Mouse (Mus musculus) left cerebral cortex, adult 9 months (tissue): ENCODE measurements around the gene Faiml.
A peak's percentile ranks its signal among the peaks of the same experiment; 100 is the strongest.

Source experiments
- DNase-seq, 2 experiments: peaks; one replicate each; pipeline ENCODE4 v3.0.0; 2022; ENCODE audit warnings: low spot score in 2 of 2

Faiml gene

GRCm38 (mm10) chr9:99237139-99237538 lies at the start of gene Faiml:
TSS of gene Faiml (minus strand) at chr9:99237239.
- DNase-seq = no peak

- DNase-seq = no peak
These were observed 21.9 kb upstream of the Faiml start for GRCm38 (mm10) chr9:99258891-99259290.

- no peak for DNase-seq
These were observed 19.8 kb upstream of the Faiml start for GRCm38 (mm10) chr9:99256821-99257220.

GRCm38 (mm10) chr9:99256206-99256605 lies 19.2 kb upstream of the Faiml start:
- no peak for DNase-seq

DNA sequence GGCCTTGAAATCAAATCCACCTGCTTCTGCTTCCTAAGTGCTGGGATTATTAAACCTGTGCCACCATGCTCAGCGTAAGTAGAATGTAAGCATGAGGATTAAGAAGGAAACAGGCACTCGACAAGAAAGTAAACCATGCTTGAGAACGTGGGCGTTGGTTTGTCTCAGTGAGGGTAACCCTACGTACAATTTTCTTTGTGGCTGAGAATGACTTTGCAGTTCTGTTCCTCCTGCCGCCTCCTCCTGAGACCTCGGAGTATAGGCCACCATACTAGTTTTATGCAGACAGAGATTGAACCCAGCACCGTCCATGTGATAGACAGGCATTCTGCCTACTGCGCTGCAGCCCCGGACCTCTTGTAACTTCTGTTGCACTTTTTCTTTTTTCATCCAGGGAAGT lies 16.8 kb upstream of the Faiml start:
- no peak for DNase-seq

DNA sequence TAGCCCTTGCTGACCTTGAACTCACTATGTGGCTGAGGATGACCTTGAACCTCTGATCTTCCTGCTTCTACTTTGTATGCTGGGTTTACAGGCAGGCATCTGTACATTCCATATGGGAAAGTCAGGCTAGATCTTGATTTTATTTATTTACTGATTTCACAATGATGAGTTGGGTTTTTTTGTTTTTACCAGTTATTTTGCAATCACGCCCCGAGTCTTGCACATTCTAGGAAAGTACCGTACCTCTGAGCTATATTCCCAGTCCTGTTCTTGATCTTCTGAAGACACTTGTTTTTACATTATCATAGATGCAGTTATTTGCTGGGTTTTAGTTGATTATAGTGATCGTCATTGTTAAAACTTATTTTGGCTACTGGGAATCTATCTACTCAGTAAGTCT lies 11.9 kb upstream of the Faiml start:
- DNase-seq = no peak

GRCm38 (mm10) chr9:99248304-99248703 lies 11.3 kb upstream of the Faiml start:
- no peak for DNase-seq

- peak in 1 of 2 experiments; percentile 14 for DNase-seq
These were observed 6.9 kb upstream of the Faiml start for GRCm38 (mm10) chr9:99243895-99244293.

GRCm38 (mm10) chr9:99243190-99243894 lies 6.3 kb upstream of the Faiml start, which contains the start of gene Cep70:
TSS of gene Cep70 (plus strand) at chr9:99243367.
- peak; percentile 84 to 95 for DNase-seq

- peak in 1 of 2 experiments; percentile 5 for DNase-seq
These were observed 5.6 kb upstream of the Faiml start for GRCm38 (mm10) chr9:99242533-99243189.

GRCm38 (mm10) chr9:99242035-99242434 lies 5.0 kb upstream of the Faiml start:
- peak in 1 of 2 experiments; percentile 59 for DNase-seq

DNA sequence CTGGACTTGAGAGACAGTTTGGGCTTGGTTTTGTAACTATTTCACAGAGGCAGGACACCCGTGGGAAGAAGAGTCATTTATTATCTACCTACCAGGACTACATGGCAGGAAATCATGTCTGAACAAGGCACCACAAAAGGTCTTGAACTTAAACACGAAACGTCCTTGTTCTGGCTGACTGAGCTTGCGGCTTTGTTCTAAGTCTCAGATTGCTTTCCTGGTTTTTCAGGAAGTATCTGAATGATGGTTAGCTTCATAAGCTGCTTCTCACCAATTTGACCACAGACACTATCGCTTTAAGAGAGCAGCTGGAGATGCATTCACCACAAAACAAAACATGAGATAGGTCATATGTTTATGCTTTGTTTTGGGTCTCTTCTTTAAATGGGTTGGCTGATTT lies 3.5 kb upstream of the Faiml start:
- no peak for DNase-seq

GRCm38 (mm10) chr9:99239256-99239655 lies 2.2 kb upstream of the Faiml start:
- no peak for DNase-seq

- DNase-seq = no peak
These were observed 1.2 kb upstream of the Faiml start for GRCm38 (mm10) chr9:99238276-99238675.

DNA sequence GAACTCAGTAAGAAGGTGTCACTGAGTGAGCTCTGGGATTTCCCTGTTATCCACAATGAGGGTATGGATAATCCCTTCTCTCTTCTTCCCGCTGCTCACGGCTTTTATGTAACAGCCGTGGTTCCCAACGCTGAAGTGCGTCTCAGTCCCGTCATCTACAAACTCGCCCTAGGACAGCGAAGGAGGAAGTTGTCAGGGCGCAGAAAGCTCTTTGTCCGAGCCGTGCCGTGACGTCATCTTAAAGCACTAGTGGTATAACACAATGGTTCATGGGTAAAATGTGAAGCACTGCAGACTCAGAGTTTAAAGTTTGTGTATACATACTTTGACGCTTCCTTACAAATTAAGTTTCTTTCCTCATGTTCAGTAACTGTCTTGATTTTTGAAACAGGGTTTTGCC lies 7.6 kb downstream of the Faiml start:
- no peak for DNase-seq

- no peak for DNase-seq
These were observed 12.5 kb downstream of the Faiml start for GRCm38 (mm10) chr9:99224583-99224982.

DNA sequence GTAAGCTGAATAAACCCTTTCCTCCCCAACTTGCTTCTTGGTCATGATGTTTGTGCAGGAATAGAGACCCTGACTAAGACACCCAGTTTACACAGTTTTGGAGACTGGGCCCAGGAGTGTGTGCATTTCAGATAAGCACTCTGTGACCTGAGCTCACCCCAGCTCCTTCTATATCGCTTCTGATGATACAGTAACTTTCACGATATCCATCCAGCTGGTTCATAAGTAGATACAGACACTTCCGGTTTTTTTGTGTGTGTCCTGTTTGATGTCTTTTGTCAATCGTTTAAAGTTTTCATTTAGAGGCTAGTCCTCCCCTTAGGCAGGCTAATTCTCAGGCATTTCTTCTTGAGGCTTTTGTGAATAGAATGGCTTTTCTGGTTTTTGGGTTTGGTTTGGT lies 15.4 kb downstream of the Faiml start:
- no peak for DNase-seq

- DNase-seq = no peak
These were observed 18.9 kb downstream of the Faiml start for GRCm38 (mm10) chr9:99217999-99218719.

DNA sequence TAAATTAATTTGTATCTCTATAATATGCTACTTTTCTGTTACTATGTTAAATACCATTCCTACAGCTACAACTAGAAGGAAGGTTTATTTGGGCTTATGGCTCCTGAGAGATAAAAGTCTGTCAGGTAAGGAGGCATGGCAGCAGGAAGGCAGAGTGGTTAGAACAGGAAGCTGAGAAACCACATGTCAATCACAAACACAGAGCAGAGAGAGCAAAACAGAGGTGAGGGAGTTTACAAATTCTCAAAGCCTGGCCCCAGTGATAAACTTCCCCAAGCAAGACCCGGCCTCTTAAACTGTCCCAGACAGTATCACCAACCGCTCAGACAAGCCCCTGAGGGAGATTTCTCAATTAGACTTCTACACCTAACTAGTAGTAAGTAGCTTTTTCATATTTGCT lies 20.9 kb downstream of the Faiml start:
- no peak for DNase-seq

- no peak for DNase-seq
These were observed 24.4 kb downstream of the Faiml start for GRCm38 (mm10) chr9:99212643-99213042.

- no peak for DNase-seq
These were observed 53.9 kb downstream of the Faiml start for GRCm38 (mm10) chr9:99183043-99183670.

DNA sequence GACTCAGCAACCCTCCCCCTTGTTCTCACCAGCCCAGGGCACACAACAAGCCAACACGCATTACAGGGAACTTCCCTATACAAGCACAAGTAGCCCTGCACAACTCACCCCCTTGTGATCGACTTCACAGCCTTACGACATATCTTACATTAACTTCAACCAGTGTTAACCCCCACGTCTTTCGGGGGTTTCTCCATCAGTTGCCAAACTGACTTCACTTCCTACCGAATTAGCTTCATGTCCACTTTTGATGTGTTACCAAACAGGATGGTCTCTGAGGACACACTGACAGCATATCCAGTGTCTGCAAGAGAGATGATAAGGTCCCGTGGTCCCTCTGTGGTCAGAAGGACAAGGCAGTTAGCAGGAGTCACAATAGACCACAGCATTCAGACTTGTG lies 54.9 kb downstream of the Faiml start:
- no peak for DNase-seq
